Mouse (Mus musculus): ENCODE measurements around the gene Tlx3. TPM values are rescaled to one million over a fixed set of nuclear protein-coding genes. Genes with fewer than 3 reads are reported as not detected.

The Tlx3 gene
- not detected in 2 replicates for polyA plus RNA-seq (2016; fragmentation: Nextera tagmentation; extraction: Ambion mirVana)

- peaks cover 63% of the 10 kb centered on the region for H3K4me1 ChIP-seq
- under 1% methylated on average over 81 of the region's 81 CpGs for WGBS
- 0 out of 2 replicates have a peak within 1 kb of the TSS, but pooled peaks have one; percentile 8 for H3K27ac ChIP-seq
- peak within 1 kb of the TSS; percentile 50 for H3K4me3 ChIP-seq
- no peaks in the 10 kb centered on the region for H3K36me3 ChIP-seq (replicated peaks)
- no peaks in the 10 kb centered on the region for H3K9me3 ChIP-seq
- peak; percentile 77 for DNase-seq (ENCODE audit: extremely low spot score, low spot score)
- H3K27me3 ChIP-seq (ENCODE audit: poor library complexity, severe bottlenecking) = peaks cover 100% of the 10 kb centered on the region
Observed at GRCm38 (mm10) chr11:33203383-33204328, at the start of gene Tlx3. Gene Tlx3 (minus strand): TSS chr11:33203589.

GRCm38 (mm10) chr11:33240295-33240694 lies 36.9 kb upstream of the Tlx3 start:
- Histone ChIP-seq H3K4me1 (no peaks in the 10 kb centered on the region), H3K36me3 (replicated peaks) (no peaks in the 10 kb centered on the region), H3K4me3 (no peak overlapping the region), H3K27me3 (ENCODE audit: poor library complexity, severe bottlenecking) (no peaks in the 10 kb centered on the region), H3K9me3 (no peaks in the 10 kb centered on the region), H3K27ac (no peak overlapping the region)
- DNase-seq (ENCODE audit: extremely low spot score, low spot score) = no peak
- 76% methylated on average over 3 of the region's 3 CpGs for WGBS

- Histone ChIP-seq H3K4me1 (peaks cover 5% of the 10 kb centered on the region; the same call in 1 of the 2 replicates), H3K4me3 (no peak overlapping the region), H3K36me3 (replicated peaks) (no peaks in the 10 kb centered on the region), H3K27ac (no peak overlapping the region), H3K9me3 (no peaks in the 10 kb centered on the region), H3K27me3 (ENCODE audit: poor library complexity, severe bottlenecking) (no peaks in the 10 kb centered on the region)
- 69% methylated on average over 3 of the region's 3 CpGs for WGBS
- peak; percentile 11 for DNase-seq (ENCODE audit: extremely low spot score, low spot score)
Observed at GRCm38 (mm10) chr11:33234134-33234533, 30.7 kb upstream of the Tlx3 start.

- Histone ChIP-seq H3K36me3 (replicated peaks) (no peaks in the 10 kb centered on the region), H3K4me1 (peaks cover 5% of the 10 kb centered on the region; the same call in 1 of the 2 replicates), H3K27me3 (ENCODE audit: poor library complexity, severe bottlenecking) (no peaks in the 10 kb centered on the region), H3K27ac (no peak overlapping the region), H3K9me3 (no peaks in the 10 kb centered on the region), H3K4me3 (no peak overlapping the region)
- DNase-seq (ENCODE audit: extremely low spot score, low spot score) = no peak
- WGBS = 72% methylated on average over 5 of the region's 5 CpGs
Observed at GRCm38 (mm10) chr11:33232056-33232455, 28.7 kb upstream of the Tlx3 start.

- 91% methylated on average over 2 of the region's 2 CpGs for WGBS
Observed at GRCm38 (mm10) chr11:33228186-33228585, 24.8 kb upstream of the Tlx3 start.

GRCm38 (mm10) chr11:33226516-33226915 lies 23.1 kb upstream of the Tlx3 start:
- Histone ChIP-seq H3K27me3 (ENCODE audit: poor library complexity, severe bottlenecking) (no peaks in the 10 kb centered on the region), H3K27ac (no peak overlapping the region), H3K9me3 (no peaks in the 10 kb centered on the region), H3K36me3 (replicated peaks) (no peaks in the 10 kb centered on the region), H3K4me1 (peaks cover 16% of the 10 kb centered on the region), H3K4me3 (no peak overlapping the region)
- 78% methylated on average over 8 of the region's 8 CpGs for WGBS
- no peak for DNase-seq (ENCODE audit: extremely low spot score, low spot score)

More at GRCm38 (mm10) chr11:33228186-33228585, 24.8 kb upstream of the Tlx3 start:
- H3K9me3 ChIP-seq = no peaks in the 10 kb centered on the region
- H3K4me1 ChIP-seq = peaks cover 9% of the 10 kb centered on the region
- H3K27me3 ChIP-seq (ENCODE audit: poor library complexity, severe bottlenecking) = no peaks in the 10 kb centered on the region
- no peak overlapping the region for H3K27ac ChIP-seq
- H3K4me3 ChIP-seq = no peak overlapping the region
- DNase-seq (ENCODE audit: extremely low spot score, low spot score) = no peak
- H3K36me3 ChIP-seq (replicated peaks) = no peaks in the 10 kb centered on the region

GRCm38 (mm10) chr11:33221566-33222365 lies 18.4 kb upstream of the Tlx3 start:
- no peak overlapping the region for H3K4me3 ChIP-seq
- WGBS = 81% methylated on average over 11 of the region's 11 CpGs
- H3K9me3 ChIP-seq = no peaks in the 10 kb centered on the region
- H3K36me3 ChIP-seq (replicated peaks) = no peaks in the 10 kb centered on the region
- no peak for DNase-seq (ENCODE audit: extremely low spot score, low spot score)
- H3K27ac ChIP-seq = no peak overlapping the region
- H3K27me3 ChIP-seq (ENCODE audit: poor library complexity, severe bottlenecking) = no peaks in the 10 kb centered on the region
- H3K4me1 ChIP-seq = peaks cover 17% of the 10 kb centered on the region

- no peaks in the 10 kb centered on the region for H3K9me3 ChIP-seq
- no peak overlapping the region for H3K27ac ChIP-seq
- no peak for DNase-seq (ENCODE audit: extremely low spot score, low spot score)
- H3K4me3 ChIP-seq = no peak overlapping the region
- 89% methylated on average over 7 of the region's 7 CpGs for WGBS
- peaks cover 8% of the 10 kb centered on the region; the same call in 1 of the 2 replicates for H3K4me1 ChIP-seq
- no peaks in the 10 kb centered on the region for H3K27me3 ChIP-seq (ENCODE audit: poor library complexity, severe bottlenecking)
- H3K36me3 ChIP-seq (replicated peaks) = no peaks in the 10 kb centered on the region
Observed at GRCm38 (mm10) chr11:33220763-33221162, 17.4 kb upstream of the Tlx3 start.

- no peak for DNase-seq (ENCODE audit: extremely low spot score, low spot score)
- no peaks in the 10 kb centered on the region for H3K36me3 ChIP-seq (replicated peaks)
- 89% methylated on average over 8 of the region's 8 CpGs for WGBS
- H3K27ac ChIP-seq = no peak overlapping the region
- H3K9me3 ChIP-seq = no peaks in the 10 kb centered on the region
- H3K4me3 ChIP-seq = no peak overlapping the region
- H3K4me1 ChIP-seq = peaks cover 8% of the 10 kb centered on the region; the same call in 1 of the 2 replicates
- H3K27me3 ChIP-seq (ENCODE audit: poor library complexity, severe bottlenecking) = no peaks in the 10 kb centered on the region
Observed at GRCm38 (mm10) chr11:33217384-33218079, 14.1 kb upstream of the Tlx3 start.

- peaks cover 35% of the 10 kb centered on the region for H3K4me1 ChIP-seq
- no peaks in the 10 kb centered on the region for H3K36me3 ChIP-seq (replicated peaks)
- H3K4me3 ChIP-seq = no peak overlapping the region
- peaks cover 67% of the 10 kb centered on the region for H3K27me3 ChIP-seq (ENCODE audit: poor library complexity, severe bottlenecking)
- H3K9me3 ChIP-seq = no peaks in the 10 kb centered on the region
- H3K27ac ChIP-seq = no peak overlapping the region
- DNase-seq (ENCODE audit: extremely low spot score, low spot score) = no peak
- 84% methylated on average over 2 of the region's 2 CpGs for WGBS
Observed at GRCm38 (mm10) chr11:33207411-33207810, 4.0 kb upstream of the Tlx3 start.

GRCm38 (mm10) chr11:33204966-33205365 lies 1.6 kb upstream of the Tlx3 start:
- Histone ChIP-seq H3K4me1 (peaks cover 59% of the 10 kb centered on the region), H3K27ac (no peak overlapping the region), H3K4me3 (no peak overlapping the region), H3K27me3 (ENCODE audit: poor library complexity, severe bottlenecking) (peaks cover 90% of the 10 kb centered on the region), H3K36me3 (replicated peaks) (no peaks in the 10 kb centered on the region), H3K9me3 (no peaks in the 10 kb centered on the region)
- peak; percentile 41 for DNase-seq (ENCODE audit: extremely low spot score, low spot score)
- 7% methylated on average over 3 of the region's 3 CpGs for WGBS

- no peaks in the 10 kb centered on the region for H3K9me3 ChIP-seq
- peak overlapping the region; percentile 50 for H3K4me3 ChIP-seq
- DNase-seq (ENCODE audit: extremely low spot score, low spot score) = peak; percentile 37
- peaks cover 59% of the 10 kb centered on the region for H3K4me1 ChIP-seq
- WGBS = 1% methylated on average over 18 of the region's 18 CpGs
- H3K27me3 ChIP-seq (ENCODE audit: poor library complexity, severe bottlenecking) = peaks cover 96% of the 10 kb centered on the region
- H3K27ac ChIP-seq = no peak overlapping the region
- H3K36me3 ChIP-seq (replicated peaks) = no peaks in the 10 kb centered on the region
Observed at GRCm38 (mm10) chr11:33204329-33204705, 928 bp upstream of the Tlx3 start.
